Mouse (Mus musculus): ENCODE results near the gene Ptrh2.

Ptrh2 gene

DNA sequence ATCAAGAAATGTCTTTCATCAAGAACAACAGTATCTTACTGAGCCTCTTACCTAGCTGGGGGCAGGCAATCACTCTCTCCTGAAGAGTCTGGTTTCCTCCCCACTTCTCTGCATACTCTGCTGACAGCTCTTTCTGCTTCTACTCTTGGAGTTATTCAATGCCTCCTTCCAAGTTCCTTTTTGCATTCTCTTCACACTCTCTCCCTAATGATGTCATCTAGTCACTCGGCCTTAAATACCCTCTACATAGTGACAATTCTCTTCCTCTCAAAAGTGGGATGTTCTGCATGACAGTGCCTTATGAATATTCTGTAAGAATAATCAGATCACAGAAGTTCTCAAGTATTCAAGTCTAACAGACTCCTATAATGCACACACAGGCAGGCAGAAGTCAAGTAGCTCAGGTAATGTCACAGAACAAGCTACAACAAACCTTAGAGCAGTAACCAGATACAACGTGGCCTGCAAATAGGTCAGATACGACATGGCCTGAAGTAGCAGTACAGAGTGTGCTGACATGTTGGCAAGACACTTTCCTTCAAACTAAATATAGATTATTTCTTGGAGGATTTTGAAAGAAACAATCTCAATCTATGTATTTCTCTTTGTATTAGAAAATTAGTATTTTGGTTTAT is 12.6 kb upstream of the Ptrh2 start:
- DNase-seq, result peak; percentile 63

DNA sequence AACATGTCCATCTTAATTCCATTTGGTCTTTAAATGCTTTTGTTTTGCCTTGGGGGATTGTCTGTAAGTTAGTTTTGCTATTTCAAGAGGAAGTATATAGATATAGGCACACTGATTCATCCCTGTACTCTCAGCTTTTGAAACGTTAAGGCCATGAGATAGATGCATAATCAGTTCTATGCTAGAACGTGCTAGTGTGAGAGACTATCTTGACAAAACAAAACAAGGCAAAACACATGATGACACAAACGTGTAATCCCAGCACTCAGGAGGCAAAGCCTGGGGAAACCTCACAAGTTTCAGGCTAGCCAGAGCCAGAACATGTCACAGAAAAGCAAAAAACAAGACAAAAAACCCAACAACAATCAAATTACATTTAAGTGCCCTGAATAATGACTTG is 11.0 kb upstream of the Ptrh2 start:
- DNase-seq, result peak; percentile 10

DNA sequence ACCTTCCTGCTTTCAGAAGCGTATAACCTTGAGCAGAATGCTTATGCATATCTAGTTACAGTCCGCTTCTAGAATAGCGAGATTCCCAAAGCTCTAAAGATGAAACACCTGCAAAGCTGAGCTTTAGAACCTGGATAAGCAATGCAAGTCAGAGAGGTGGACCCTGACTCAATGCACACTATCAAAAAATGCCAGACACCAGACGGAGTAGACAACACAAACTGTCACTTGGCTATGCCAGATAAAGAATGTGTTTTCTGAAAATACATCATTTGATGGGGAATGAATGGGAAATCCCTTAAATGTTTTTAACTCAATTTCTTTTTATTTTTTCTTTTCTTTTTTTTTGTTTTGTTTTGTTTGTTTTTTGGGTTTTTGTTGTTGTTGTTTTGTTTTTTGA is 8.3 kb upstream of the Ptrh2 start:
- peak; percentile 24 for DNase-seq

DNA sequence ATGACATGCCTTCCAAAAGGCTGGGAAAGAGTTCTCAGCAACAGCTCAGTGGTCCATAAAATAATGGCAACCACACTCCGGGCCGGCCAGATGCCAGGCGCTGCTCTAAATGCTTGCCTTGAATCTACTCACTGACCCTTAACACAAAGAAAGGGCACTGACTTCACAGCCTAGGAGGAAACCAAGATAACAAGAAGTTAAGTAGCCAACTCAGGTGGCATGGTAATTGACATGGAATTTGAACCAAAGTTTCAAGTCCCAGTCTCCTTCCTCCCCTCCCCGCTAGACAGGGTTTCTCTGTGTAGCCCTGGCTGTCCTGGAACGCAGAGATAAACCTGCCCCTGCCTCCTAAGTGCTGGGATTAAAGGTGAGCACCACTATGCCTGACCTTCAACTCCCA is 4.8 kb upstream of the Ptrh2 start:
- peak; percentile 80 for DNase-seq

DNA sequence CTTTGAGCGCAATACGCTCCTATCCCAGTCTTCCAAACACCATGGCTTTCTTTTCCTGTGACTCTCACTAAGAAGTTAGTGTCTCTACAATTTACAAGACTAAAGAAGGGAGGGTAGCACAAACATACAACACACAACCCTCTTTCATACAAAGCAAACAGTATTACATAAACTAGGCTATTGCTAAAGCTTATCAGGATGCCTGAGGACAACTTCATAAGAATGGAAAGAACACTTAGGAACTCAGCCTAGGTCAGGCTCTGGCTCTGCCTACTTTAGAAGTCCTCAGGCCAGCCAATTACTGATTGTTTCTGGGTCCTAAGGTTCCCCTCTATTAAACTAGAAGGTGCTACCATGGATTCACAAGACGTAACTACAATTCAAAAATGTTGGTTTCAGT is 3.1 kb upstream of the Ptrh2 start:
- peak; percentile 14 for DNase-seq

DNA sequence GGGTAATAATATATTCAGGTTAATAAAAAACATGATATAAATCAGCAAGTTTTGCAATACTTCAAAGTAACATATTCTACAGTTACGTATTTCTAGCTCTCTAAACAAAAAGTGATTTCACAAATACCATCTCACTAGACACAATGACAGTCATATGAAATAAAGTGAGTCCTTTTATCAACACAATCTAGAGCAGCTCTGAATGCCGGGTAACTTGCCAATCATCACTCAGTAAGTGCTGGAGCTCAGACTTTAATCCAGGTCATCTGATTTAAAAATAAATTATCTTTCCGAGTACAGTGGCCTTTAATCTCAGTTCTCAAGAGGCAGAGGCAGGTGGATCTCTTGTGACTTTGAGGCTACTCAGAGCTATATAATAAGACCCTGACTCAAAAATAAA is 2.4 kb upstream of the Ptrh2 start:
- DNase-seq, result peak; percentile 14

DNA sequence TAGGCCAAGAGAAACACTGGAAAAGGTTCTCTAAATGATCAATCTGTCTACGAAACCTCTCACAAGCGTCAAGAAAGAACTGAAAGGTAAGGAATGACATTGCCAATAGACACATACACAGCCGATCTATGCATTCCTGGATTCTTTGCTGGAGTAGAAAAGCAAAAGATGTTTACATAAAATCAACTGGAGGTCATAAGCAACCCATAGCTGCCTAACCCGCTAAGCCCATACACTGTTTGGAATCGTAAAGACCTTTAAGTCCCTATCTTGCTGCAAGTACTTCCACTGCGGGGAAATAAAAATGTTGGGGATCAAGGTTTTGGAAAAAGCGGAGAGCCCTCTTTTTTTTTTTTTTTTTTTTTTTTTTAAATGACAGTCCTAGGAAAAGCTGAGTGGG is 924 bp upstream of the Ptrh2 start:
- no peak for DNase-seq

DNA sequence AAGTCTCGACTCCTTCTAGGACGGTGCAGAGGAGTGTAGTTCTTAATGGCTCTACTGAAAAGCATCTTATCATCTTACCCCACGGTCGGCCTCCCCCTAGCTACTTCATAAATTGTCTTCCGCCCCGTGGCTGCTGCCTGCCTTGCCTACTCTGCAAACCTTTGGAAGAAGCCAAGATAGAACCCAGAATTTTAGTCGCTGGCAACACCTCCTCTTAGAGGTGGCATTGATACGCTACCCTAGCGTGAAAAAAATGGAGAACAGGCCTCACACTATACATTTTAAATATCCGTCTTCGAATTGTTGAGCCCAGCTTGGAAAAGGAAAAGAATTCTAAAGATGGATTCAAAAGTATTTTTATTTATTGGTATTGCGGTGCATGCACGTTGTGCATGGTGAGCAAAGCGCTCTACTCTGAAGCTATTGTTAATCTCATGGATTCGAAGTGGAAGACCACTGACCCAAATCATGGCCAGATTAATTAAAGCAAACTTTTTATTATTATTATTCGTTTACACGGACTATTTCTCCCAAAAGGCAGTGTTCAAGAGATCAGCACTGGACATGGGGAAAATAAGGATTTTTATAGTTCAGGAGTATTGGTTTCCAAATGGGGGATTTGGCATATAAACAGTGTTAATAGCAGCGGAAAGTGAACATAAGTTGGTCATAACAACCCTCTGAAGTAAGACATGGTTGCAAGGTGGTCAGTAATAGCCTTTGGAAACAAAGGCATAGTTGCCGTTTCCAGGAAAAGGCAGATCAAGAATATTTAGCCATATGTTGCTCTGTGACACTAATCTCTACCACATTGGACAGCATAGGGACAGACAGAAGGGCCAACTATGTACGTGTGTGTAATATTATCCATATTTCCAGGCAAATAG is 584 bp downstream of the Ptrh2 start:
- peak; percentile 10 for DNase-seq

DNA sequence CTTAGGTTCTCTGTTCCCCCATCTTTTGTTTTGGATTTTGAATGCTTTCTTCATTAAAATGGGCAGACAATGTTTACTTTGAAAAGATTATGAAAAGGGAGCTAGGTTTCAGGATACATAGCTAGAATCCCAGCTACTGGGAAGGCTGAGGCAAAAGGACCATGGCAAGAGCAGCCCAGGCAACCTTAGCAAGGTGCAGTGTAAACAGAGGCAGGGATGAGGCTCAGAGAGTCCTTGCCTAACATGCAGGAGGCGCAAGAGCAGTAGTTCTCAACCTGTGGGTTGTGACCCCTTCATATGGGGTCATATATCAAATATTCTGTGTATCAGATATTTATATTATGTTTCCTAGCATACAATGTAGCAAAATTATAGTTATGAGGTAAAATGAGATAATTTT is 1.6 kb downstream of the Ptrh2 start:
- peak; percentile 63 for DNase-seq

DNA sequence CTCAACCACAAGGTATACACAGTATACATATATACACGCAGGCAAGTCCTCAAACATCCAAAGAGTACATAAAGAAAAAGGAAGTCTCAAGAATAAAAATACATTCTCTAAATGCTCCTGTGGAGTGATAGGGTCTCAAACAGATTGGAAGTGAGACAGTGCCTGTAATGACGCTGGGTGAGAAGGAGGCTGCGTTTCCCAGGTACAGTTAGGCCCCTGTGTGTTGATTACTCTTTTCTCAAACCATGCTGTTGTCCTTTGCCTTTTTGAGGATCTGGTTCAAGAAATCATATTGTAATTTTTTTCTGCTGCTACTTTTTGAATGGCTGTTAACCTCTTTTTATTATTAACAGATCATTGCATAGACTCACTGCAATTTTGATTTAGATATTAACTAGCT is 6.6 kb downstream of the Ptrh2 start:
- DNase-seq, result peak; percentile 51

DNA sequence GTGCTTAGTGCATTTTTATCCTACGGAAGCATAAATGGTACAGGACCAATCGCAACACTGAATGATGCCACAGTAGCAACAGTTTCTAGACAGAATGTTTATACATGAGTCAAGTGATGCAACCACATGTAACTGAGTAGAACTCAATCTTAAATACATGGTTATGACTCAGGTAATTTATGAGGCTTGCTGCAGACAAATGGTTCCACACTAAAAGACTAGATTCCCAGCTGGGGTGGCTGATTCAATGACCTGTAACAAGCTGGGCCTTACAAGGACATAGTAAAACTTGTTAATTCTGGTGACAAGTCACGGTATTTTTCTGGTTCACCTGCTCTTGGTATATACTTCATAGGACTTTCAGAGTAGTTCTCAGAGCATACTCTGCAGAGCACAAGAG is 7.7 kb downstream of the Ptrh2 start:
- DNase-seq, result peak; percentile 45

DNA sequence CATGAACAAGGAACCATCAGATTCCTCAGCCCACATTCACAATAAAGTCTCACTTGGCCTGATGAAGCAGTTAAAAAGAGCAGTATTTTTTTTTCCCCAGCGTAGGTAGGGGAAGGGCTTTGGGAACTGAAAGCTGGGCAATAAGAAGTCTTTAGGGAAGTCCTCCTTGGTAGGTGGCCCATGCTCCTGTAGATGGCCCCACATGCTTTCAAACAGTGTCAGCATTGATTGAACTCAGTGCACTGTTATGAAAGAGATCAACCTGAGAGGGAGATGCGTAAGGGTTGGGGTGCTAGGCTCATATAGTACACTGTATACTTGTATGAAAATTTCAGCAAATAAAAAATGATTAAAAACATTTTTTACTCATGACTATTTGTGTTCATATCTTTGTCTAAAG is 8.2 kb downstream of the Ptrh2 start:
- DNase-seq, result peak; percentile 70

DNA sequence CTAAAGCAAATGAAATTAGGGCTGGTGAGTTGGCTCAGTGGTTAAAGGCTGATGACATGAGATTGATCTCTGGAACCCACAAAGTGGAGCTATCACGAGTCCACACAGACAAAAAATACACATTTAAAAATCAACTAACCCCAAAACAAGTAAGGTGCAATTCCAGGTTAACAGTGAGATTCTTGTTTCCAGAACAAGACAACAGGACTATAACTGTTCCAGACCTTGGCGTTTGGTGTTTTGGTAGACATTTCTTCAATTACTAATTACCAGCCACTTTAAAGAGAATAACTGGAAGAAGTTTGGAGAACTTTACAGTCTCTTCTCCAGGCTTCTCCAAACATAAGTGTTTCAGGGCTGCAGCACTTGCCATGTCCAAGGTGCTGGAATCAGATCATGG is 8.8 kb downstream of the Ptrh2 start:
- DNase-seq, result peak; percentile 61

DNA sequence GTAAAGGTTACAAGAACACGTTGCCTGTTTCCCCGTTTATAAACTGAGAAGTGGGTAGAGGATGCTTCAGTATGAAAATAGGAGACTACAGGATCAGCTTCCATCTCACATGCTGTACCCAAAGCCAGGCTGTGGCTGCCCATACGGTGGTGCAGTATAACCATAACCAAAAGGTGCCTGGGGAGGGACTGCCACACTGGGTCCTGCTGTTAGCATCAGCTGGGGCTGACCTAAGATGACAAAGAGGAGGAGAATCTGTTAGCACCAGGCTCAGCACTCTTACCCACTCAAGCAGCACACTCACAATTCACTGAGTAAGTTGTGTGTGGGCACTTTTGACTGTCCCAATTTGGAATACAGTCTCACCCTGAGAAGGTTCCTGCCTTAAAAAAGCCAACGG is 11.7 kb downstream of the Ptrh2 start:
- peak; percentile 61 for DNase-seq

DNA sequence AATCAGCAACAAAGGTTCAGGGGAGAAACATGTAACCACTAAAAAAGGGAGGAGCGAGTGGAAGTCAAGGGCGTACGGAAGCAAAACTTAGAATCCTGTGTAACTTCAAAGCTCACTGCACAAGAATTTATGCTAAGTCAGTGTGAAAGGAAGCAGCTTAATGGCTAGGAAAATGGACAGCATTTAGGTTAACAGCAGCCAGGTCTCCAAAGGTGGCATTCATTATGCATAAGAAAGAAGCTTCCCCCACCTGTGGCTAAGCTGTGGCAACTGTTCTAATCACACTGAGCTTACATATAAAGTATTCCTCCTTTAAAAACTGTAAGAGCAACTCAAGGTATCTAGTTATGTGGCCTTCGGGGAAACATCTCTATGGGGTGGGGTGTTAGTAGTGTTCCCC is 17.4 kb downstream of the Ptrh2 start:
- DNase-seq, result peak; percentile 19

DNA sequence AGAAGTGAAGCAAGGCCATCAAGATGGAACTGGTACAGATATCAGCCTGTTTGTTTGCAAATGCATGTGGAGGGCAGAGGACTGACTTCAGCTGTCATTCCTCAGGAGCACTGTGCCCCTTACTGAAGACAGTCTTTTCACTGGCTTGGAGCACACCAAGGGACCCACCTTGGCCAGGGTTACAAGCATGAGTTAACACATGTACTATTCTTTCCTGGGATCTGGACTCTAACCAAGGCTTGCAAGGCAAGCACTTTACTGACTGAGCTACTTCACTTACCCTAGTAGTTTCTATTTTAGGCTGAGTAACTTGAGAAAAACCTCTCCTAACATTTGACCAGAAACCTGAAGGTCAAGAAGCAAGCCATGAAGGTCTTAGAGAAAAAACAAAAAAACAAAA is 30.8 kb downstream of the Ptrh2 start:
- DNase-seq, result peak; percentile 82

DNA sequence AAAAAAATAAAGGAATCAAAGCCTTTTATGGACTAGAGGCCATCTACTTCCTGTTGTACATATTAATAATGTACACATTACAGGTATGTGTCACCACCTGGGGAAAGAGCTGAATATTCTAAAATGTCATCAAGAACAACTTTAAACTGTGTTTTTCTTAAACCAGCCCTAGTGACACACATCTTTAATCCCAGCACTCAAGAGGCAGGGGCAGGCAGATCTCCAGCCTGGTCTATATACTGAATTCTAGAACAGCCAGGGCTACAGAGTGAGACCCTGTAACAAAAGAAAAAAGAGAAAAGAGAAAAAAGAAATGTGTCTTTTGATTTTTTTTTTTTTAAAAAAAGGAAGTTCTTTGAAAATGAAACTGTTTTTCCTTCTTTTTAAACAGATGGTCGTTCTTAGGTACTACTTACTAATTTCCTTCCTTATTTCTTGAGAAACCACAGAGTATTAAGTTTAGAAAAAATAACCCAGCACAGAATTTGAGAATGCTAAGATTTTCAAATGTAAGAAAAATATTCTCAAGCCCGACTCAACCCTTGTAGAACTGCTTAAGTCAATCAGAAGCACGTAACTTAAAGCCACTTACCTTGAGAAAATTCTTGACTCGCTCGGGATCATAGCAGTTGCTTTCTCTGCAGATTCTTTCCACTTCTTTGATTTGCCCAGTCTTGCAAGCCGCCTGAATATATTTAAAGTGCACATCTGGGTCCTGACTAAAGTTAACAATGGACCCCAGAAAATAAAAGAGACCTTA is 33.7 kb downstream of the Ptrh2 start:
- DNase-seq, result peak; percentile 74

DNA sequence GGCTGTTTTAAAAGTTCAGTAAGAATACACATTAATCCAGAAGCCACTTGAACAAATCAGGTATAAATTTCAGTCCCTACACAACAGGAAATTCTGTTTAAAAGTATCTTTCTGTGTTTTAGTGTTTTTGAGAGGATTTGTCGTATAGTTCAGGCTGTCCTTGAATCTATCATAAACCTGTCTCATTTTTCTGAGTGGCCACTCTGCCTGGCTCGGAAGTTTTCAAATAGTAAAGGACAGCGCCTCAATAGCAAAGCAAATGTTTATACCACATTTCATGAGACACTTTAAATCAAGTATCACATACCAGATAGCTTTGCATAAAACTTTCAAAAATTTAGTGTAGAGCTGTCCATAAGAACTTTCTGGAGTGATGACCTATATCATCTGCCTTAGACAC is 34.6 kb downstream of the Ptrh2 start:
- DNase-seq, result peak; percentile 19

DNA sequence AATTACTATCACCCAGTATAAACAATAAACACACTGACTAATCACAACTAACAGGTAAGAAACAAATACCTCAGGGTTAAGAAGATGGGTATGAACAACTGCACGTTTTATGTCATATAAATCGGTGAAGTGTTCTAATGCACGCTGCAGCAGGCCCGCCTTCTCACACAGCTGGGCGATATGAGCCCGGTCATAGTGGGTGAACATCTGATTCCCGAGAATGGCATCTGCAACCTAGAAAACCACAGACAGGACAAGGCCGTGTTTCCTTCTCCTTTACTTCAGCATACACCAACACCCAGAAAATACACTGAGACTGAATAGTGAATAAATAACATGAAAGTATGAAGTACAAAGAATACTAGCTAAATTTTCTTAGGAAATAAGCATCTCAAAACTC is 35.6 kb downstream of the Ptrh2 start:
- peak; percentile 91 for DNase-seq

DNA sequence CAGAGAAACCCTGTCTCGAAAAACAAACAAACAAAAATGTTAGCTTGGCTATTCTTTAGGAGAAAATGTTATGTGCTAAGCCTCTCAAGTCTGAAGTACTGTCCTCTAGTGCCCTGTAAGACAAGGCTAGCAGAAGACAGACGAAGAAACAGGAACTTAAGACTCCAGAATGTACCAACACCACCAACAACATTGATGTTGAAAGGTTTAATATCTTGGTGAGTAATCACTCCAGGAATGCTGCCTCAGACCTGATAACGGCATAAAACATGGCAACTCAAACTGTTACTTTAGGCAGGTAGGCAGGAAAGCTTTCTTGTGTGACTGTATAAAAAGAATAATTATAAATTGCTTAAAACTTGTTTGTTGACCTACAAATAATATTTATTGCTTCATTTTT is 40.2 kb downstream of the Ptrh2 start:
- DNase-seq, result no peak

DNA sequence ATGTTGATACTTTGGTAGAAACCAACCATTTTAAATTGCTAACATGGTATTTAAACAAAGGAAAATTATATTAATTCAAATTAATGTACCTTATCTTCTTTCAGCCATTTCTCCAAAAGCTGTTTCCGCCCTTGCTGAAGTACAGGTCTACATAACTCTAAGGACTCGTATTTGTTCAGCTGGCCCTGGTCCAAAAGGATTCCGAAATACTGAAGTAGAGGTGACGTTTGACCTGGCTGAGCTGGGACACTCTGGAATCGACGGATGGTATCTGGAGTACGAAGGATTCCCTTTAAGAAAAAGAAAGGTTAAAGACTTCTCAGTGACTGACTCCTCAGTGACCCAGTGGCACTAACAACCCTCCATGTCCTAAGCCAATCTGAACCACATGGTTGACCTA is 41.2 kb downstream of the Ptrh2 start:
- peak; percentile 83 for DNase-seq

DNA sequence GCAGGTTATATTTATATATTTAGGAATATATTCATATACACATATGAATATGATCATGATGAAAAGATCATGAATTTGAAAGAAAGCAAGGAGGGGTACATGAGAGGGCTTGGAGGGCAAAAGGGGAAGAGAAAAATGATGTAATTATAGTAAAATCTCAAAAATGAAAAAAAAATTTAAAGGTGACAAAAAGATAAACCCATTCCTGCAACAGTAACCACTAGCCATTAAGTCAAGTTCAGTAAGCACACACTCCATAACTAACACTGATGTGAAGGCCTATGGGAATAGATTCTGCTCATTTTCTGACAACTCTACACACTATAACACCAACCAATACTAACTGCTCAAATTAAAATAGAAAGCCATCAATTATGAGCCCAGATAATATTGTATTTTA is 41.8 kb downstream of the Ptrh2 start:
- no peak for DNase-seq

DNA sequence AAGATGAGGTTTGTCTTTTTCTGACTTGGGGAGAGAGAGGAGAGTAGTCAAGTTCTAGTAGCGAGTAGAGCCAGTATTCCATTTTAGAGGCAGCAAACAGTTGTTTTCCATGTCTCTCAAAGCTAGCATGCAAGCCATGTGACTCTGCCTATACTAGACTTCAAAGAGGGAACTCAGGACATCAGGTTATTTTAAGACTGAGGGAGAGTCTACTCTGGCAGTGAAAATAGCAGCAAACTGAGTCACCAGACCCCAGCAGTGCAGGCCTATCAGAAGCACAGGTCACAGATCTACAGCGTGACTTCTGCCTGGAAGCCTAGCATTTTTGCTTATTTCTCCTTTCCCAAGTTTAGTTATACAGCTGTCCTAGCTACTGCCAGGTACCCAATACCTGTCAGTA is 47.7 kb downstream of the Ptrh2 start:
- DNase-seq, result peak; percentile 96
